Mouse (Mus musculus) lung, adult 2 months (tissue): ENCODE results near the gene Fnbp1.

Experiments used
- CTCF ChIP-seq: fragments of 200-500 bp; IDR thresholded peaks from 2 replicates; pipeline ENCODE4 v1.5.1; 2011; ENCODE audit warnings: mild to moderate bottlenecking, low read length, control low read depth; ENCODE audit not compliant: insufficient read depth
- POLR2A ChIP-seq: fragments of 200-500 bp; IDR thresholded peaks from 2 replicates; pipeline ENCODE4 v1.6.1; 2011; ENCODE audit warnings: low read depth, mild to moderate bottlenecking, control low read depth, low read length, borderline replicate concordance; ENCODE audit errors: extremely low read depth

GRCm38 (mm10) chr2:31139991-31140771 is 1.6 kb downstream of the Fnbp1 start:
- TF ChIP-seq POLR2A: no peak
- no peak for TF ChIP-seq CTCF
